Mouse (Mus musculus) hindbrain, embryonic 14.5 days (tissue): Measurements from ENCODE around the gene Grsf1. TPM values are rescaled to one million over a fixed set of nuclear protein-coding genes. Genes with fewer than 3 reads are reported as not detected.

Source experiments
- ATAC-seq: fragments of 200-750 bp; cut with Nextera tagmentation; 2 replicates; pipeline ENCODE4 v1.8.0; 2017; ENCODE audit warnings: moderate number of reproducible peaks, mild to moderate bottlenecking, moderate TSS enrichment, moderate library complexity; ENCODE audit not compliant: low FRiP score
- DNase-seq: peaks from one replicate; pipeline ENCODE4 v3.0.0-alpha.2; 2015; ENCODE audit warnings: low spot score
- H3K27ac ChIP-seq: fragments of 300-500 bp; sonication (generic); 2 replicates; pipeline ENCODE4 v1.5.1; 2014; ENCODE audit warnings: mild to moderate bottlenecking, moderate library complexity
- H3K27me3 ChIP-seq: fragments of 300-500 bp; sonication (generic); 2 replicates; pipeline ENCODE4 v1.6.1; 2014; ENCODE audit warnings: mild to moderate bottlenecking, low read length, mixed read lengths; ENCODE audit not compliant: control insufficient read depth, insufficient read depth
- H3K36me3 ChIP-seq: fragments of 300-500 bp; sonication (generic); replicated peaks from 2 replicates; pipeline ENCODE4 v1.6.1; 2014; ENCODE audit not compliant: control insufficient read depth, insufficient read depth
- H3K4me1 ChIP-seq: fragments of 300-500 bp; sonication (generic); replicated peaks from 2 replicates; pipeline ENCODE4 v1.6.1; 2014; ENCODE audit warnings: antibody characterized with exemption, low read length, mixed read lengths; ENCODE audit not compliant: control insufficient read depth, insufficient read depth
- H3K4me2 ChIP-seq: fragments of 300-500 bp; sonication (generic); replicated peaks from 2 replicates; pipeline ENCODE4 v1.6.1; 2014; ENCODE audit warnings: mild to moderate bottlenecking, moderate library complexity
- H3K4me3 ChIP-seq: fragments of 300-500 bp; sonication (generic); replicated peaks from 2 replicates; pipeline ENCODE4 v1.5.1; 2014; ENCODE audit warnings: mild to moderate bottlenecking, low read length
- H3K9ac ChIP-seq: fragments of 300-500 bp; sonication (generic); 2 replicates; pipeline ENCODE4 v1.6.1; 2014
- H3K9me3 ChIP-seq: fragments of 300-500 bp; sonication (generic); 2 replicates; pipeline ENCODE4 v1.6.1; 2016; ENCODE audit warnings: low read length; ENCODE audit not compliant: control insufficient read depth
- WGBS: fragments of 180-500 bp; shearing (Covaris S2); extraction: QIAGEN DNeasy Blood & Tissue Kit; methylation state at CpG from one replicate; pipeline ENCODE4 v1.1.7; 2014; 5-methylcytosine and 5-hydroxymethylcytosine counted together
- polyA plus RNA-seq: library from polyadenylated mRNA; unstranded; fragments of >200 nt; fragmentation: Nextera tagmentation; extraction: Ambion mirVana; gene quantifications from 2 replicates; pipeline ENCODE4 v1.2.1, GENCODE M21; 2014

Gene Grsf1
- polyA plus RNA-seq, 1 experiment from 2014 or later, result 68.5 TPM

DNA sequence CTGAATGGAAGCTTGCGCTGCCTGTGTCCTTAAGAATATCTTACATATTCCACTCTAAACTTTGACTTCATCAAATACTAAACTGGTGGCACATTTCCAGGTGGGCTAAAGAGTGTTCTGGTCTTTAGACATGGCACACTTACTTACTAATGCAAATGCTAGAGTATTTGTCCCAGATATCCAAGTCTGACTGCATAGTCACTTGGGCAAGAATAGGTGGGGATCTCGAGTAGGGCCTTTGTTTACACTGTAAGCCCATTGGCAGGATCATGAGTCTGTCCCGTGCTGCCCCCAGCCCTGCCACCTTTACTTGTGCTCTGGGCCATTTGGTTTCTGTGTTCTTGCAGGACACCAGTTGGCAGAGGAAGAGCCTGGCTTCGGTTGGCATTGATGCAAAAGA is 59.0 kb downstream of the Grsf1 start:
- Histone ChIP-seq H3K9ac (no peak overlapping the region), H3K4me2 (no peak overlapping the region), H3K27me3 (no peaks in the 10 kb centered on the region), H3K4me1 (no peaks in the 10 kb centered on the region), H3K4me3 (no peak overlapping the region), H3K36me3 (peaks cover 81% of the 10 kb centered on the region), H3K9me3 (no peaks in the 10 kb centered on the region), H3K27ac (no peak overlapping the region)
- ATAC-seq (no peak), DNase-seq (no peak)
- WGBS, result 87% methylated on average over 4 of the region's 4 CpGs

DNA sequence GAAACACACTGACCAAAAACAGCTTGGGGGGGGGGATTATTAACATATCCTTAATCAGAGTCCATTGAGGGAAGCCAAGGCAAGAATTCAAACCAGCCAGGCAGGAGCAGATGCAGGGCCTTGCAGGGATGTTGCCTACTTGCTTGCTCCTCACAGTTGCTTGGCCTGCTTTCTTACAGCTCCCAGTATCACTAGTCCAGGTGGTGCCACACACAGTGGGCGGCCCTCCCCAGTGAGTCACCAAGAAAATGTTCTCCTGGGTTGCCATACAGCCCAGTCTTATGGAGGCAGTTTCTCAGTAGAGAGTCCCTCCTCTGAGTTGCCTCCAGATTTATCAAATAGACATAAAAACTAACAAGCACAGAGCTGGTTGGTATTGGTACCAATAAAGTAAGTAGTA is 61.8 kb downstream of the Grsf1 start:
- ATAC-seq (no peak), DNase-seq (no peak)
- 96% methylated on average over 1 of the region's 1 CpGs for WGBS
- no peak overlapping the region for H3K9ac ChIP-seq
- peaks cover 59% of the 10 kb centered on the region for H3K36me3 ChIP-seq
- H3K27me3 ChIP-seq, result no peaks in the 10 kb centered on the region
- no peak overlapping the region for H3K4me2 ChIP-seq
- H3K4me1 ChIP-seq, result no peaks in the 10 kb centered on the region
- H3K27ac ChIP-seq, result no peak overlapping the region
- no peak overlapping the region for H3K4me3 ChIP-seq
- no peaks in the 10 kb centered on the region for H3K9me3 ChIP-seq

Other genes with a start within 250 kb of the Grsf1 start
- not detected in 2 replicates for gene Ambn, start 220.2 kb downstream of the Grsf1 start, polyA plus RNA-seq
- not detected in 2 replicates for gene Enam, start 188.2 kb downstream of the Grsf1 start, polyA plus RNA-seq
- gene Jchain, start 148.3 kb downstream of the Grsf1 start, polyA plus RNA-seq, result 0.23 and 0.26 TPM in 2 replicates
- gene Utp3, start 121.7 kb downstream of the Grsf1 start, polyA plus RNA-seq, result 35.6 and 36.6 TPM in 2 replicates
- 300 and 303 TPM in 2 replicates for gene Rufy3, start 111.1 kb downstream of the Grsf1 start, polyA plus RNA-seq
- 14.1 and 14.6 TPM in 2 replicates for gene Mob1b, start 44.7 kb upstream of the Grsf1 start, polyA plus RNA-seq
- gene Dck, start 88.8 kb upstream of the Grsf1 start, polyA plus RNA-seq, result 51.6 and 53.7 TPM in 2 replicates
- gene Slc4a4, start 210.6 kb upstream of the Grsf1 start, polyA plus RNA-seq, result 12.1 and 15.0 TPM in 2 replicates